In genomic region chr8:106507761-106508331, GRCm38 (mm10) we compare ENCODE assay signal across 8 mouse cellular contexts. TPM values are rescaled to one million over a fixed set of nuclear protein-coding genes. Genes with fewer than 3 reads are reported as not detected.
DNase-seq lines count a peak whose midpoint lies in the region; ATAC-seq and TF ChIP-seq lines count a peak whose summit lies in the region.

No protein-coding gene starts in this region.

- DNase-seq in gastrocnemius, adult 2 months, result no peak
- DNase-seq in gastrocnemius, adult 18-20 months (ENCODE audit: low spot score), result no peak
- DNase-seq in adrenal gland, postnatal 25 days, result peak; percentile 17
- peak; percentile 30 to 38 for DNase-seq in right cerebral cortex, adult 2 months (ENCODE audit: low spot score in 2 of 2)
- no peak for DNase-seq in adipocyte (ENCODE audit: low spot score)

- under 1% methylated on average over 30 of the region's 30 CpGs for WGBS in forebrain, embryonic 12.5 days
- 6% methylated on average over 30 of the region's 30 CpGs for WGBS in intestine, postnatal 0 days
- under 1% methylated on average over 30 of the region's 30 CpGs for WGBS in lung, embryonic 16.5 days

- peaks cover 75% of the 10 kb centered on the region for H3K27me3 ChIP-seq in forebrain, embryonic 12.5 days
- peaks cover 22% of the 10 kb centered on the region for H3K27me3 ChIP-seq in intestine, postnatal 0 days (replicated peaks; ENCODE audit: control insufficient read depth, insufficient read depth, low read length)
- peaks cover 15% of the 10 kb centered on the region for H3K27me3 ChIP-seq in lung, embryonic 16.5 days (ENCODE audit: control insufficient read depth, insufficient read depth, low read depth, low read length)

- H3K9ac ChIP-seq in forebrain, embryonic 12.5 days, result 0 out of 2 replicates have a peak overlapping the region, but pooled peaks have one; percentile 12
- no peak overlapping the region for H3K9ac ChIP-seq in intestine, postnatal 0 days (ENCODE audit: low read depth, low read length)
- H3K9ac ChIP-seq in lung, embryonic 16.5 days (ENCODE audit: low read length), result peak overlapping the region; percentile 60

- no peak overlapping the region for H3K27ac ChIP-seq in gastrocnemius, adult 2 months
- no peak overlapping the region for H3K27ac ChIP-seq in forebrain, embryonic 12.5 days
- no peak overlapping the region for H3K27ac ChIP-seq in intestine, postnatal 0 days (ENCODE audit: low read depth, low read length)
- peak overlapping the region; percentile 68 for H3K27ac ChIP-seq in lung, embryonic 16.5 days (ENCODE audit: low read length)

- TF ChIP-seq CTCF in gastrocnemius, adult 2 months (IDR thresholded peaks at IDR 0.05), result no peak
- no peak for TF ChIP-seq CTCF in intestine, postnatal 0 days (IDR thresholded peaks at IDR 0.05; ENCODE audit: low read depth)

- intact Hi-C loops in gastrocnemius, adult 2 months (cut with DNase I), result no loop called here

- peak; percentile 66 for ATAC-seq in forebrain, embryonic 12.5 days (ENCODE audit: low FRiP score)
- no peak for ATAC-seq in intestine, postnatal 0 days
- peak; percentile 82 for ATAC-seq in lung, embryonic 16.5 days (ENCODE audit: low read depth)

- H3K9me3 ChIP-seq in forebrain, embryonic 12.5 days, result no peaks in the 10 kb centered on the region
- H3K9me3 ChIP-seq in intestine, postnatal 0 days (ENCODE audit: control insufficient read depth), result no peaks in the 10 kb centered on the region
- H3K9me3 ChIP-seq in lung, embryonic 16.5 days (ENCODE audit: control insufficient read depth, low read length), result no peaks in the 10 kb centered on the region

- H3K4me2 ChIP-seq in forebrain, embryonic 12.5 days, result peak overlapping the region; percentile 64
- peak overlapping the region; percentile 66 for H3K4me2 ChIP-seq in intestine, postnatal 0 days (replicated peaks; ENCODE audit: low read depth)
- peak overlapping the region; percentile 71 for H3K4me2 ChIP-seq in lung, embryonic 16.5 days (ENCODE audit: low read depth, low read length)

- H3K4me3 ChIP-seq in gastrocnemius, adult 2 months, result peak overlapping the region; percentile 62
- H3K4me3 ChIP-seq in forebrain, embryonic 12.5 days (replicated peaks), result peak overlapping the region; percentile 36
- H3K4me3 ChIP-seq in intestine, postnatal 0 days (ENCODE audit: low read depth, low read length), result peak overlapping the region; percentile 16; the same call in 1 of the 2 replicates
- peak overlapping the region; percentile 38 for H3K4me3 ChIP-seq in lung, embryonic 16.5 days (ENCODE audit: low read length)

- H3K36me3 ChIP-seq in forebrain, embryonic 12.5 days (replicated peaks), result no peaks in the 10 kb centered on the region
- no peaks in the 10 kb centered on the region for H3K36me3 ChIP-seq in intestine, postnatal 0 days (ENCODE audit: control insufficient read depth, insufficient read depth)
- H3K36me3 ChIP-seq in lung, embryonic 16.5 days (ENCODE audit: control insufficient read depth, insufficient read depth, low read length), result no peaks in the 10 kb centered on the region

- H3K4me1 ChIP-seq in forebrain, embryonic 12.5 days, result peaks cover 35% of the 10 kb centered on the region
- H3K4me1 ChIP-seq in intestine, postnatal 0 days (replicated peaks; ENCODE audit: control insufficient read depth, insufficient read depth, low read length), result peaks cover 12% of the 10 kb centered on the region
- peaks cover 41% of the 10 kb centered on the region for H3K4me1 ChIP-seq in lung, embryonic 16.5 days (replicated peaks; ENCODE audit: control insufficient read depth, insufficient read depth, low read length)

RNA-seq across cellular contexts. Expression of gene Cdh3, which starts 2.8 kb away (rescaled TPM):
- total RNA-seq in gastrocnemius, adult 2 months (2021), result under 1 TPM in 1 of 2 experiments, not detected in 1; 0.06 TPM
- not detected for total RNA-seq in gastrocnemius, adult 18-20 months (2021)
- total RNA-seq in adrenal gland, postnatal 25 days (2021), result 0.27 and 0.52 TPM in 2 replicates
- polyA plus RNA-seq in forebrain, embryonic 12.5 days (2016; fragmentation: Nextera tagmentation; extraction: Ambion mirVana), result 2.5 and 3.5 TPM in 2 replicates
- polyA plus RNA-seq in intestine, postnatal 0 days (2015; fragmentation: Nextera tagmentation; extraction: Ambion mirVana), result 2.9 and 3.6 TPM in 2 replicates
- polyA plus RNA-seq in lung, embryonic 16.5 days (2015; fragmentation: Nextera tagmentation; extraction: Ambion mirVana), result 20.1 and 20.7 TPM in 2 replicates

RNA-seq across cellular contexts. Expression of gene 6030452D12Rik, which starts 7.5 kb away (rescaled TPM):
- total RNA-seq in gastrocnemius, adult 2 months (2021), result not detected
- total RNA-seq in gastrocnemius, adult 18-20 months (2021), result not detected
- not detected in 2 replicates for total RNA-seq in adrenal gland, postnatal 25 days (2021)
- not detected in 2 replicates for polyA plus RNA-seq in forebrain, embryonic 12.5 days (2016; fragmentation: Nextera tagmentation; extraction: Ambion mirVana)
- not detected in 2 replicates for polyA plus RNA-seq in intestine, postnatal 0 days (2015; fragmentation: Nextera tagmentation; extraction: Ambion mirVana)
- polyA plus RNA-seq in lung, embryonic 16.5 days (2015; fragmentation: Nextera tagmentation; extraction: Ambion mirVana), result not detected in 2 replicates

Comparison
In these comparisons a context has a peak if more than half of its experiments do, and no peak if none do; other contexts are left out.
1. DNase-seq: peak in adrenal gland, postnatal 25 days (single experiment) and right cerebral cortex, adult 2 months (2 of 2); none in gastrocnemius, adult 2 months (single experiment), gastrocnemius, adult 18-20 months (single experiment) and adipocyte (single experiment).
2. Peak in every context shown above with its lines, with median percentiles within 50 percentile points of each other: H3K4me3 ChIP-seq and H3K4me2 ChIP-seq.